Mouse (Mus musculus) Muller cell, postnatal 12 days (primary cell): ENCODE data around the gene Zfp428.
"Not testable (repeated sequence)": the region's sequence is repeated elsewhere in the genome, so short reads cannot be mapped to it uniquely, and the experiment has no call there.

ENCODE experiments used
- DNase-seq: peaks from one replicate; pipeline ENCODE4 v3.0.0-alpha.2; 2015; ENCODE audit errors: inconsistent ontology term

The Zfp428 gene

DNA sequence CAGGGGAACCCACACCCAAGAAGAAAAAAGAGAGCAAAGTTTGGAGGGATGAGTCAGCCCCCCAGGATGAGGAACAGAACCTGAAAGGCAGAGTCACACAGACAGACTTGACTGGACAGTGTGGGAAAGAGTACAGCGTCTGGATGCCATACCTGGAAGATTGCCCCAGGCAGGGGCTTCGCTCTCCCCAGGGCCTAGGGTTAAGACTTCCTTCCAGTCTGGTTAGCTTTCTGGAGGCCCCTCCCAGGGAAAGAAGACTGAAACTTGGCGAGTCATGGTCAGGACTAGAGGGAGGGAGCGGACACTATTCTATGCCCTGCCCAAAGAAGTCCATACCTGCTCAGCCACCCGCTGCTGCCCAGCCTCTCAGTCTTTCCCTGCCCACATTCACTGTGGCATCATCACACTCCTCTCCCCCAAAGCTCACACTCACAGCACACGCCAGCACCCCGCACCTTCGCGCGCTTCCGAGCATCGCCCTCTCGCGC lies 25.8 kb upstream of the Zfp428 start:
- no peak for DNase-seq

GRCm38 (mm10) chr7:24481474-24482207 lies 25.2 kb upstream of the Zfp428 start, which contains the start of gene Cadm4:
Gene Cadm4, plus strand, starts transcription at chr7:24482023.
- peak; percentile 94 for DNase-seq

- DNase-seq, result no peak
Measured at GRCm38 (mm10) chr7:24482208-24483020, 24.4 kb upstream of the Zfp428 start.

DNA sequence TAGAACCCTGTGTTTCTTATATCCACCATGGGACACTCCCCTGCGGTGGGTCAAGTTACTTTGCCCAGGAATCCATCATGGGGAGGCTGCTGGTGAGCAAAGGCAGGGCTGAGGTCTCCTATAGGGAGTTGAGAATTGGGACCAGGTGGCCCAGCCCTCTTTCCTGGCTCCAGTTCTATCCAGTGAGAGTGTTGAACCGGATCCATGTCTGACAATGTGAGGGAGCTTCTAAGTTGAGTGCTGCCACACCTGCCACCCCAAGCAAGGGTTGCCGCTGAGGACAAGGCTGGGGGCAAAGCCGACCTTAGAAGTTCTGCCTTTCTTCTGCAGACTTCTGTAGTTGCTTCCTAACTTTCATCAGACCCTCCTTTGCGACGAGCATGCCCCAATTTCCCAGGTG lies 23.5 kb upstream of the Zfp428 start:
- not testable (repeated sequence) for DNase-seq

- no peak for DNase-seq
Measured at GRCm38 (mm10) chr7:24485481-24485880, 21.3 kb upstream of the Zfp428 start.

DNA sequence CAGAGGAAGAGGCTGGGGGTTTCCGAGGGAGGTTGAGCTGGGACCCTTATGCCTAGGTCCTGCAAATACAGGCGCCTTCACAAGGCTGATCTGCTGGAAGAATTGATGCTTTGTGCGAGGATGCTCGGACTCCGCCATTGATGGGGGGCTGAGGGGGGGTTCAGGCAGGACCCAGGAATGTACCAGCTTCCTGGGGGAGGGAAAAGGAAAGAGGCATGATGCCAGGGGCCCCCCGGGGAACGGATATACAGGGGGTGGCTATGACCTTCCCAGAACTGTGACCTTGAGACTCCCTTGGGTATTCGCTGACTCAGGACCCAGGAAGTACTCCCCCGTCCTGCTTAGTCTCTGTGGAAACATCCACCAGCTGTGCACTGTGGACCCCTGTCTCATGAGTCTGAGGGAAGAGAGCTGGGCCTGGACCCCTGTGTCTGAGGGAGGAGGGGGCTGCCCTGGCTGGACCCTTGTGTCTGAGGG lies 20.1 kb upstream of the Zfp428 start:
- no peak for DNase-seq

DNA sequence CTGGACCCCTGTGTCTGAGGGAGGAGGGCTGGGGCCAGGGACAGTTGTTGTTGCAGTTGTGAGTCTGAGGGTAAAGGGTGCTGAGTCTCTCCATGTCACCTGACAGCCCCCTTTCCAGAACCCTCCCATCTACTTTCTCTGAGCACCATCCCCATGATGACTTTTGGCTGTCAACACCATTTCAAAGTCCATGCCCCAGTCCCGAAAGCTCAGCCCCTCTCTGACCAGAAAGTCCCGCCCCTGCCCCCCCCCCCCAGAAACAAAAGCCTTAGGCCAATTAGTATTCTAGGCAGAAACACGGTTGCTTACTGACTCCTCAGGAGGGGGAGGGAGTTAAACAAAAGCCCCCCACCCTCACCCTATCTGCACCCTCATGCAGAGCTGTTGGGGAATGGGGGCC lies 19.4 kb upstream of the Zfp428 start:
- no peak for DNase-seq

DNA sequence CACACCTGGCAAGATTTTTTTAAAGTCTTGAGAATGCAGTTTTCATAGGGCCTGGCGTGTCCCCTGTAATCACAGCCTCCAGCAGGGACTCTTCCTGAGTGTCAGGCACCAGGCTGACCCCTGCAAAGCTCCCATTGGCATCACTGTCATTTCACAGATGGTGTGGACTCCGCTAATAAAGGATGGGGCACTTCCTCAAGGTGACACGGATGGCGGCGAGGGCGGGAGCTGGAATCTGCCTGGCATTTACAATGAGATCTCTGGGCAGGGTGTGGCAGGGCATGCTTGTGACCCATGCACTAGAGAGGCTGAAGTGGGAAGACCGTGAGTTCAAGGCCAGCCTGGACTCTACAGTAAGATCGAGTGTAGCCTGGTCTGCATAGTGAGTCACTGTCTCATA lies 18.5 kb upstream of the Zfp428 start:
- no peak for DNase-seq

GRCm38 (mm10) chr7:24499856-24500577 lies 6.8 kb upstream of the Zfp428 start:
- DNase-seq, result no peak

GRCm38 (mm10) chr7:24500929-24501328 lies 5.9 kb upstream of the Zfp428 start:
- no peak for DNase-seq

DNA sequence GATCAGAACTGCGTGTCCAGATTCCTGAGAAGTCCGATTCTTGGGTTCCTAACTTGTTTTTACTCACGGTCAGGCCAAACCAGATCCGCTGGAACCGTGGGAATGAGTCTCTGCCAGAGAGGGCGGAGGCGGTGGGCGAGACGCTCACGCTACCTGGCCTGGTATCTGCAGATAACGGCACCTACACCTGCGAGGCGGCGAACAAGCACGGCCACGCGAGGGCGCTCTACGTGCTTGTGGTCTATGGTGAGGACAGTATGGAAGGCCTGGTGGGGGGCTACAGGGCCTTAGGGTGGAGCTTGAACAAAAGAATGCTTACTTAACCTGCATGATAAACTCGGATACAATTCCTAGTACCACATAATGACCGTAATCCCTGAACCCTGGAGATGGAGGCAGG lies 5.3 kb upstream of the Zfp428 start:
- DNase-seq, result no peak

DNA sequence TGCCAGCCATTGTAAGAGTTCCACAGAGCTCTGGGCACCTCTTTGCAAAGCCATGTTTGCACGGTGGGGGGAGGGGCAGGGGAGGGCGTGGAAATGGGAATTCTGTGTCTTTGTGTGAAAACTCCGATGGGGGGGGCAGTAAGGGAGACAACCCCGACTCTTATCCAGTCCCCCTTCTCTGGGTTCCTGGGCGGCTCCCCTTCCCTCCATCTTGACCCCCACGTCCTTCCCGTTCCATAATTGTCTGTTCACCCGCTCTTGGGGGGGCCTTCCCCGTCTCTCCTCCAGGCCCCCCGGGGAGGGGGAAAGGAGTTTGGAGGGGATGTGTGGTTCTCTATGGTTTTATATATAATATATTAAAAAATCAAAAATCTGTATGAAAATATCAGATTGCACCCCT lies 2.8 kb upstream of the Zfp428 start:
- DNase-seq, result no peak

- no peak for DNase-seq
Measured at GRCm38 (mm10) chr7:24504868-24505267, 1.9 kb upstream of the Zfp428 start.

- DNase-seq, result no peak
Measured at GRCm38 (mm10) chr7:24505447-24506064, 1.2 kb upstream of the Zfp428 start.

GRCm38 (mm10) chr7:24506065-24506459 lies 744 bp upstream of the Zfp428 start:
- no peak for DNase-seq

- no peak for DNase-seq
Measured at GRCm38 (mm10) chr7:24506476-24506837, 349 bp upstream of the Zfp428 start.

DNA sequence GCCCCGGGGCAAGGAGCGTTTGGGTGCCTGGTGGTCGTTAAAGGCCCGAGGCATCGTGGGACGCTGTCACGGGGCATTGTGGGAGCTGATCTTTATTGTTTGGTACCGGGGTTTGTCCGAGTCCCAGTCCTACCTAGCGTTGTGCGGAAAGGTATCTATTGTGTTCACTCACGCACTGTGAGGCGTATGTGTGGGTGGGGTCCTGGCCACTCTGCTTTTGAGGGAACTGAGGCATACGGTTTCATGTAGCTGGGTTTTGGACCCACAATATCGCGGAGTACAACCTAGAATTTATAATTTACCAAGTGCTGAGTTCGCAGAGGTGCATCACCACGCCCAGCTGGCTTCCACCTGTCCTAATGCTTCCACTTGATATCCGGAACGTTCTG lies 914 bp downstream of the Zfp428 start:
- DNase-seq, result no peak

- DNase-seq, result no peak
Measured at GRCm38 (mm10) chr7:24512355-24512754, 5.5 kb downstream of the Zfp428 start, which contains the start of gene AC161166.1. Gene AC161166.1, minus strand, starts transcription at chr7:24512455.

DNA sequence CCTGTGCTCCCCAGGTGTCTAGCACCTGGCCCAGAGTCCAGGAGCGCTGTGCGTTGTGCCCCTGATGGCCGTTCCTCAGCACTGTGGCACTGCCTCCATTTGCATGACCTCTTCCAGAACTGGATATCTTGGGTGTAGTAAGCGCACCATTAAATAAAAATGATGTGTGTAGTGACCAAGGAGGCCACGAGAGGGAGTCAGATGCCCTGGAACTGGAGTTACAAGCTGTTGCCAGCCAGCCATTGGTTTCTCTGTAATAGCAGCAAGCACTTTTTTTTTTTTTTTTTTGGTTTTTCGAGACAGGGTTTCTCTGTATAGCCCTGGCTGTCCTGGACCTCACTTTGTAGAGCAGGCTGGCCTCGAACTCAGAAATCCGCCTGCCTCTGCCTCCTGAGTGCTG lies 9.5 kb downstream of the Zfp428 start:
- not testable (repeated sequence) for DNase-seq

- no peak for DNase-seq
Measured at GRCm38 (mm10) chr7:24517077-24517476, 10.3 kb downstream of the Zfp428 start.

- DNase-seq, result no peak
Measured at GRCm38 (mm10) chr7:24517654-24518053, 10.8 kb downstream of the Zfp428 start.

GRCm38 (mm10) chr7:24519130-24519529 lies 12.3 kb downstream of the Zfp428 start:
- DNase-seq, result no peak
